Mouse (Mus musculus) intestine, embryonic 14.5 days (tissue): ENCODE measurements around the gene Ilkap. TPM values are rescaled to one million over a fixed set of nuclear protein-coding genes. Genes with fewer than 3 reads are reported as not detected.

ENCODE experiments used
- ATAC-seq: fragments of 200-750 bp; cut with Nextera tagmentation; replicated peaks from 2 replicates; pipeline ENCODE4 v1.8.0; 2017; ENCODE audit warnings: low read depth, moderate number of reproducible peaks, moderate TSS enrichment, moderate library complexity; ENCODE audit not compliant: low FRiP score, low TSS enrichment
- DNase-seq: peaks from one replicate; pipeline ENCODE4 v3.0.0-alpha.2; 2018; ENCODE audit warnings: low spot score
- H3K27ac ChIP-seq: fragments of 300-500 bp; sonication (generic); 2 replicates; pipeline ENCODE4 v1.5.1; 2014; ENCODE audit warnings: low read depth, mild to moderate bottlenecking, control low read depth
- H3K27me3 ChIP-seq: fragments of 300-500 bp; sonication (generic); replicated peaks from 2 replicates; pipeline ENCODE4 v1.6.1; 2014; ENCODE audit warnings: low read length, control low read depth; ENCODE audit not compliant: control insufficient read depth, insufficient read depth
- H3K36me3 ChIP-seq: fragments of 300-500 bp; sonication (generic); 2 replicates; pipeline ENCODE4 v1.6.1; 2014; ENCODE audit warnings: low read length, control low read depth; ENCODE audit not compliant: control insufficient read depth, insufficient read depth
- H3K4me1 ChIP-seq: fragments of 300-500 bp; sonication (generic); replicated peaks from 2 replicates; pipeline ENCODE4 v1.6.1; 2014; ENCODE audit warnings: low read length, control low read depth, mixed read lengths; ENCODE audit not compliant: control insufficient read depth, insufficient read depth
- H3K4me2 ChIP-seq: fragments of 300-500 bp; sonication (generic); 2 replicates; pipeline ENCODE4 v1.6.1; 2014; ENCODE audit warnings: low read length
- H3K4me3 ChIP-seq: fragments of 300-500 bp; sonication (generic); 2 replicates; pipeline ENCODE4 v1.5.1; 2014; ENCODE audit warnings: low read depth, low read length, control low read depth, mixed read lengths
- H3K9ac ChIP-seq: fragments of 300-500 bp; sonication (generic); 2 replicates; pipeline ENCODE4 v1.6.1; 2014; ENCODE audit warnings: mild to moderate bottlenecking, low read length
- H3K9me3 ChIP-seq: fragments of 300-500 bp; sonication (generic); 2 replicates; pipeline ENCODE4 v1.6.1; 2016; ENCODE audit warnings: low read length, control low read depth; ENCODE audit not compliant: control insufficient read depth
- WGBS: fragments of 180-500 bp; shearing (Covaris S2); extraction: QIAGEN DNeasy Blood & Tissue Kit; methylation state at CpG from one replicate; pipeline ENCODE4 v1.1.7; 2014; 5-methylcytosine and 5-hydroxymethylcytosine counted together
- polyA plus RNA-seq: library from polyadenylated mRNA; unstranded; fragments of >200 nt; fragmentation: Nextera tagmentation; extraction: Ambion mirVana; gene quantifications from 2 replicates; pipeline ENCODE4 v1.2.1, GENCODE M21; 2014

Ilkap gene
- polyA plus RNA-seq, 1 experiment from 2014 or later, result 135 TPM

DNA sequence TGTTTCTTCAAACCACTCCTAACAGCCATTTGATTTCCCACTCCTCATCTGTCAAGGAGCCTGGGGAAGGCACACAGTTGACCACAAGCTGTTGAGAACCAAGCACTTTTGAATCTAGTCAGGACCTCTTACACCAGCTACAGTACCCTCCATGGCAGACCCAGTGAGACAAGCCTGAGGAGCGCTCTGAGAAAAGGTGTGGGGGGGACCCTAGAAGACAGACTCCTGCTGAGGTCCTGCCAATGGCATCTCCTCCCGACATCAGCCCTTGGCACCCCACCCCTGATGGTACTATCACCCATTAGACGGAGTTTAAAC, 38.4 kb upstream of the Ilkap start:
- H3K27ac ChIP-seq, result no peak overlapping the region
- ATAC-seq (no peak), DNase-seq (no peak)
- no peaks in the 10 kb centered on the region for H3K27me3 ChIP-seq
- peaks cover 14% of the 10 kb centered on the region for H3K4me1 ChIP-seq
- H3K4me3 ChIP-seq, result no peak overlapping the region
- WGBS, result 92% methylated on average over 3 of the region's 3 CpGs
- H3K9ac ChIP-seq, result no peak overlapping the region
- H3K9me3 ChIP-seq, result no peaks in the 10 kb centered on the region
- H3K36me3 ChIP-seq, result peaks cover 42% of the 10 kb centered on the region
- H3K4me2 ChIP-seq, result no peak overlapping the region

DNA sequence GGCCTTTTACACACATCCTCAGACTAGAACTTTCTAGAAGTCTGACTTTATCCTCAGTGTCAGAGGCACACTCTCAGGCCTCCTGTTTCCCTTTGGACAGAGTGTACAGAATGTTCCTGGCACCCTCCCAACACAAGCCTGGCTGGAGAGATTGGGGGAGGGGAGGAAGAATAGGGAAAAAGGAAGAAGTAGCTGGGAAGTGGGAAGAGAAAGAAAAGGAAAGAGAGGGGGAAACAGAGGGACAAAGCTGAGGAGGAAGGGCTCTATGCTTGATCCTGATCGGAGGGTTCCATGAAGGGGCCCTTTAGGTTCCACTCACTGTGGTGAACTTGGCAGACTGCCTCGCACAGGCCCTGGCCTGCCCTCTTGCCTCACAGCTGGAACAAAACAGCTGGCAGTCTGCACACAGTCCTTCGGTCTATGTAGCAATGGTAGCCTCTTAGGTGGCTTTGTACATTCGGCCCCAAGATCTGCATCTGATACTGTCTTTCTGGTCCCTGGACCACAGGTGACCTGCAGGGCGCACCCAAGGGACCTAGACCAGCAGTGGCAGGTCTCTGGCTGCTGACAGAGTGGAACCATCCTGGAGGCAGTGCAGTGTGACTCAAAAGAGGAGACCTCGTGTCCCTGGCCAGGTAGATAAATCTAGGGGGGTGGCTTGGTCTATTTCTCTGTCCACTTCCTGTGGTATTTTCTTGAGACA, 37.9 kb upstream of the Ilkap start:
- Histone ChIP-seq H3K27ac (peak overlapping the region; percentile 72), H3K4me1 (peaks cover 14% of the 10 kb centered on the region), H3K36me3 (peaks cover 48% of the 10 kb centered on the region), H3K9ac (no peak overlapping the region), H3K27me3 (no peaks in the 10 kb centered on the region), H3K9me3 (no peaks in the 10 kb centered on the region), H3K4me2 (no peak overlapping the region), H3K4me3 (no peak overlapping the region)
- DNase-seq (no peak), ATAC-seq (0 out of 2 replicates have a peak, but pooled peaks have one; percentile 36)
- WGBS, result 60% methylated on average over 6 of the region's 6 CpGs

GRCm38 (mm10) chr1:91435606-91436130, 37.1 kb upstream of the Ilkap start:
- no peak for DNase-seq
- Histone ChIP-seq H3K4me2 (no peak overlapping the region), H3K4me1 (peaks cover 14% of the 10 kb centered on the region), H3K36me3 (peaks cover 44% of the 10 kb centered on the region), H3K9me3 (no peaks in the 10 kb centered on the region), H3K9ac (no peak overlapping the region), H3K27ac (peak overlapping the region; percentile 72), H3K4me3 (no peak overlapping the region), H3K27me3 (no peaks in the 10 kb centered on the region)
- ATAC-seq, result no peak
- 86% methylated on average over 13 of the region's 13 CpGs for WGBS

GRCm38 (mm10) chr1:91434905-91435304, 36.3 kb upstream of the Ilkap start:
- Histone ChIP-seq H3K27ac (no peak overlapping the region), H3K4me1 (peaks cover 14% of the 10 kb centered on the region), H3K9me3 (no peaks in the 10 kb centered on the region), H3K27me3 (no peaks in the 10 kb centered on the region), H3K4me3 (no peak overlapping the region), H3K4me2 (no peak overlapping the region), H3K36me3 (peaks cover 45% of the 10 kb centered on the region), H3K9ac (no peak overlapping the region)
- DNase-seq (no peak), ATAC-seq (no peak)
- 94% methylated on average over 8 of the region's 8 CpGs for WGBS

GRCm38 (mm10) chr1:91430761-91431160, 32.1 kb upstream of the Ilkap start:
- H3K4me1 ChIP-seq, result peaks cover 3% of the 10 kb centered on the region
- WGBS, result 75% methylated on average over 7 of the region's 7 CpGs
- no peaks in the 10 kb centered on the region for H3K27me3 ChIP-seq
- no peak overlapping the region for H3K9ac ChIP-seq
- H3K4me3 ChIP-seq, result no peak overlapping the region
- ATAC-seq, result no peak
- no peaks in the 10 kb centered on the region for H3K9me3 ChIP-seq
- H3K27ac ChIP-seq, result no peak overlapping the region
- no peak overlapping the region for H3K4me2 ChIP-seq
- H3K36me3 ChIP-seq, result peaks cover 41% of the 10 kb centered on the region
- DNase-seq, result no peak

DNA sequence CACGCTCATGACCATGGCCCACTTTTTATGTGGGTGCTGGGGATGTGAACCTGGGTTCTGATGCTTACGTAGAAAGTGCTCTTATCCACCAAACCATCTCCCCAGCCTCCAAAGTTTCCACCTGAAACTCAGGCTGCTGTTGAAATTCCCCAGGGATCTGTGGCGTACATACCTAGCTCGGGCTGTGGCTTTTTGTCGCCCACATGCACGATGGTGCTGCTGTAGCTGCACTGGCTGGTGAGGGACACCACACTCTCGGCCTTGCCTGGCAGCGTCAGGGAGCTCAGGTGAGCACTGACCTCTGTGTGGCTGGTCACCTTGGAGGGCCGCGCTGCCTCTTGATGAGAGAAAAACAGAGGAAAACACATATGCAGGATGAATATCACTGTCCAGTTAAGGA, 30.6 kb upstream of the Ilkap start:
- no peak overlapping the region for H3K4me3 ChIP-seq
- H3K36me3 ChIP-seq, result peaks cover 39% of the 10 kb centered on the region
- ATAC-seq, result no peak
- H3K9me3 ChIP-seq, result no peaks in the 10 kb centered on the region
- H3K4me1 ChIP-seq, result no peaks in the 10 kb centered on the region
- 92% methylated on average over 10 of the region's 10 CpGs for WGBS
- H3K27me3 ChIP-seq, result no peaks in the 10 kb centered on the region
- no peak overlapping the region for H3K9ac ChIP-seq
- H3K27ac ChIP-seq, result no peak overlapping the region
- no peak for DNase-seq
- H3K4me2 ChIP-seq, result no peak overlapping the region

GRCm38 (mm10) chr1:91428614-91429013, 30.0 kb upstream of the Ilkap start:
- no peak overlapping the region for H3K4me2 ChIP-seq
- ATAC-seq (peak; percentile 73; the same call in 1 of the 2 replicates), DNase-seq (peak; percentile 89)
- H3K4me1 ChIP-seq, result no peaks in the 10 kb centered on the region
- 29% methylated on average over 4 of the region's 4 CpGs for WGBS
- no peaks in the 10 kb centered on the region for H3K27me3 ChIP-seq
- peaks cover 44% of the 10 kb centered on the region for H3K36me3 ChIP-seq
- H3K4me3 ChIP-seq, result no peak overlapping the region
- H3K9ac ChIP-seq, result no peak overlapping the region
- no peak overlapping the region for H3K27ac ChIP-seq
- H3K9me3 ChIP-seq, result no peaks in the 10 kb centered on the region

DNA sequence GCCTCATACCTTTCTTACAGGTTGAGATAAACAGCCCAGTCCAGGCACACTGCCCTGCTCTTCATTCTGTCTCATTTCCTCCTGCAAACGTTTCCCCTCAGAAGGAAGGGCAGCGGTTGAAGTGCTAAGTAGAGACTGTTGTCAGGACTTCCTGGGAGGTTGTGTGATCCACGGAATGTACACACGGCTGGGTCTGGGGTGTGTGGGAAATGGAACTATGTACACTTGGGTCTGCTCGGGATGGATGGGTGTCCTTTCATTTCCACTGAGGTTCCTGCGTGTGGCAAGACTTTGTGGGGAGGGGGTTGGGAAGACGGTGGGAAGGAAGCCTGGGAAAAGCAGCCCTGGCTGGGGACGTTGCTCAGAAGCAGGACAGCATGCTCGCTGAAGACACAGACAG, 27.8 kb upstream of the Ilkap start:
- H3K27me3 ChIP-seq, result no peaks in the 10 kb centered on the region
- ATAC-seq (no peak), DNase-seq (no peak)
- H3K9me3 ChIP-seq, result no peaks in the 10 kb centered on the region
- H3K27ac ChIP-seq, result no peak overlapping the region
- no peak overlapping the region for H3K4me2 ChIP-seq
- no peaks in the 10 kb centered on the region for H3K4me1 ChIP-seq
- H3K4me3 ChIP-seq, result no peak overlapping the region
- H3K36me3 ChIP-seq, result peaks cover 36% of the 10 kb centered on the region
- H3K9ac ChIP-seq, result no peak overlapping the region
- 78% methylated on average over 9 of the region's 9 CpGs for WGBS

DNA sequence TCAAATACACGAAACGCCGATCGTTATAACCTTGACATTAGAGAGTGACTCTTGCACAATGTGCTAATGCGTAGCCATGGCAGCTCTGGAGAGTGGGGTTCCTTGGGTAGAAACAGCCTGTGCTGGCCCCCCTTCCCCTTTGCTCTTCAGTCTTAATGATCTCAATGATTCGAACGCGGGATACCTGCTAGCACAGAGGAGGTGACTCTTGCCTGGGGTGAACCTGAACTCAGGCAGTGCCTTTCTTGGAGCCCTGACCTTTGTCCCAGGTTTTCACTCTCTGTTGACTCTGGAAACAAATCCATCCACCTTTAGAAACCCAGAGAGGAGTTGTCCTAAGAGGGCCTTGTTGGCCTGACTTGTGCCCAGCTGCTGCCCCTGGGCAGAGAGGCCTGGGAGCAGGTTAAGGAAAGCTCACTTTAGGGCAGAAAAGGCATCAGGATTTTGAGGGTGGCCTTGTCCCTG, 22.0 kb upstream of the Ilkap start:
- peaks cover 20% of the 10 kb centered on the region for H3K36me3 ChIP-seq
- H3K9me3 ChIP-seq, result no peaks in the 10 kb centered on the region
- H3K9ac ChIP-seq, result no peak overlapping the region
- no peak for ATAC-seq
- H3K27ac ChIP-seq, result no peak overlapping the region
- no peaks in the 10 kb centered on the region for H3K27me3 ChIP-seq
- no peak overlapping the region for H3K4me3 ChIP-seq
- no peak overlapping the region for H3K4me2 ChIP-seq
- DNase-seq, result no peak
- H3K4me1 ChIP-seq, result no peaks in the 10 kb centered on the region
- 88% methylated on average over 8 of the region's 8 CpGs for WGBS
